Mouse (Mus musculus): ENCODE measurements around the gene Tomm6.
"Not testable (repeated sequence)": the region's sequence is repeated elsewhere in the genome, so short reads cannot be mapped to it uniquely, and the experiment has no call there.

The Tomm6 gene

GRCm38 (mm10) chr17:47694503-47695336 lies 6.5 kb upstream of the Tomm6 start, which contains the start of gene Prickle4:
Gene Prickle4, minus strand, starts transcription at chr17:47694736.
- peak; percentile 98 for DNase-seq (ENCODE audit: low spot score)

GRCm38 (mm10) chr17:47694442-47694502 lies 6.1 kb upstream of the Tomm6 start, which contains the start of gene Gm21981:
Gene Gm21981, minus strand, starts transcription at chr17:47694455.
- no peak for DNase-seq (ENCODE audit: low spot score)

- DNase-seq (ENCODE audit: low spot score): no peak
Observed at GRCm38 (mm10) chr17:47693671-47694441, 5.7 kb upstream of the Tomm6 start.

- DNase-seq (ENCODE audit: low spot score): no peak
Observed at GRCm38 (mm10) chr17:47691650-47692049, 3.5 kb upstream of the Tomm6 start.

GRCm38 (mm10) chr17:47689894-47690293 lies 1.7 kb upstream of the Tomm6 start:
- DNase-seq (ENCODE audit: low spot score): no peak

GRCm38 (mm10) chr17:47688608-47689575 lies 706 bp upstream of the Tomm6 start, which contains the start of gene Frs3:
Gene Frs3, plus strand, starts transcription at chr17:47689030.
- peak; percentile 75 for DNase-seq (ENCODE audit: low spot score)

GRCm38 (mm10) chr17:47687409-47688343 lies 510 bp downstream of the Tomm6 start:
- peak; percentile 96 for DNase-seq (ENCODE audit: low spot score)

- no peak for DNase-seq (ENCODE audit: low spot score)
Observed at GRCm38 (mm10) chr17:47682836-47683235, 5.3 kb downstream of the Tomm6 start.

- DNase-seq (ENCODE audit: low spot score): no peak
Observed at GRCm38 (mm10) chr17:47678702-47679101, 9.5 kb downstream of the Tomm6 start.

GRCm38 (mm10) chr17:47678238-47678637 lies 9.9 kb downstream of the Tomm6 start:
- DNase-seq (ENCODE audit: low spot score): no peak

GRCm38 (mm10) chr17:47676581-47676980 lies 11.6 kb downstream of the Tomm6 start:
- peak; percentile 80 for DNase-seq (ENCODE audit: low spot score)

GRCm38 (mm10) chr17:47672311-47673111 lies 15.7 kb downstream of the Tomm6 start:
- DNase-seq (ENCODE audit: low spot score): no peak

- DNase-seq (ENCODE audit: low spot score): no peak
Observed at GRCm38 (mm10) chr17:47671988-47672310, 16.2 kb downstream of the Tomm6 start.

GRCm38 (mm10) chr17:47669166-47669565 lies 19.0 kb downstream of the Tomm6 start:
- no peak for DNase-seq (ENCODE audit: low spot score)

- DNase-seq (ENCODE audit: low spot score): no peak
Observed at GRCm38 (mm10) chr17:47664474-47664873, 23.7 kb downstream of the Tomm6 start.

- DNase-seq (ENCODE audit: low spot score): no peak
Observed at GRCm38 (mm10) chr17:47663009-47663713, 25.0 kb downstream of the Tomm6 start.

GRCm38 (mm10) chr17:47658741-47659243 lies 29.4 kb downstream of the Tomm6 start:
- DNase-seq (ENCODE audit: low spot score): no peak

GRCm38 (mm10) chr17:47657901-47658300 lies 30.3 kb downstream of the Tomm6 start:
- DNase-seq (ENCODE audit: low spot score): no peak

GRCm38 (mm10) chr17:47655697-47656096 lies 32.5 kb downstream of the Tomm6 start:
- DNase-seq (ENCODE audit: low spot score): no peak

- DNase-seq (ENCODE audit: low spot score): not testable (repeated sequence)
Observed at GRCm38 (mm10) chr17:47654346-47654745, 33.8 kb downstream of the Tomm6 start.

Measured in layer of hippocampus, adult 11-12 months (tissue).